Mouse (Mus musculus): ENCODE measurements at regions not wholly inside any gene's neighbourhood (a gene's known extent, or its start where the extent isn't known, plus 50 kb on each side); places are given as distances from the start of the nearest gene placed in this dataset.
"Not testable (repeated sequence)": the region's sequence is repeated elsewhere in the genome, so short reads cannot be mapped to it uniquely, and the experiment has no call there.

- Histone ChIP-seq H3K27me3 (ENCODE audit: control insufficient read depth, insufficient read depth, low read length) (no peaks in the 10 kb centered on the region), H3K4me3 (ENCODE audit: low read depth, low read length) (no peak overlapping the region), H3K4me2 (ENCODE audit: low read depth) (no peak overlapping the region), H3K4me1 (ENCODE audit: control insufficient read depth, insufficient read depth, low read length) (no peaks in the 10 kb centered on the region), H3K9me3 (ENCODE audit: control insufficient read depth, low read length) (no peaks in the 10 kb centered on the region), H3K9ac (ENCODE audit: low read length) (no peak overlapping the region), H3K27ac (ENCODE audit: low read depth, low read length) (no peak overlapping the region), H3K36me3 (ENCODE audit: control insufficient read depth, insufficient read depth, low read length) (no peaks in the 10 kb centered on the region)
- WGBS = 69% methylated on average over 7 of the region's 7 CpGs
- DNase-seq (ENCODE audit: low spot score) = no peak
- ATAC-seq (ENCODE audit: insufficient read depth, low FRiP score, low TSS enrichment) = no peak
Observed at GRCm38 (mm10) chr11:52460190-52460780, 64.1 kb downstream of the 9530068E07Rik start.

- WGBS = 90% methylated on average over 6 of the region's 6 CpGs
- H3K9ac ChIP-seq (ENCODE audit: low read length); ATAC-seq (ENCODE audit: insufficient read depth, low FRiP score, low TSS enrichment); H3K9me3 ChIP-seq (ENCODE audit: control insufficient read depth, low read length); H3K27ac ChIP-seq (ENCODE audit: low read depth, low read length); H3K4me1 ChIP-seq (ENCODE audit: control insufficient read depth, insufficient read depth, low read length); DNase-seq (ENCODE audit: low spot score); H3K4me3 ChIP-seq (ENCODE audit: low read depth, low read length); H3K36me3 ChIP-seq (ENCODE audit: control insufficient read depth, insufficient read depth, low read length); H3K4me2 ChIP-seq (ENCODE audit: low read depth); H3K27me3 ChIP-seq (ENCODE audit: control insufficient read depth, insufficient read depth, low read length): not testable (repeated sequence)
Observed at GRCm38 (mm10) chr11:52471128-52471527, 74.9 kb downstream of the 9530068E07Rik start.

- not testable (repeated sequence) for H3K27me3 ChIP-seq (ENCODE audit: control insufficient read depth, insufficient read depth, low read length); H3K27ac ChIP-seq (ENCODE audit: low read depth, low read length); H3K4me1 ChIP-seq (ENCODE audit: control insufficient read depth, insufficient read depth, low read length); H3K36me3 ChIP-seq (ENCODE audit: control insufficient read depth, insufficient read depth, low read length); H3K9me3 ChIP-seq (ENCODE audit: control insufficient read depth, low read length); DNase-seq (ENCODE audit: low spot score); H3K4me3 ChIP-seq (ENCODE audit: low read depth, low read length); ATAC-seq (ENCODE audit: insufficient read depth, low FRiP score, low TSS enrichment); H3K9ac ChIP-seq (ENCODE audit: low read length); H3K4me2 ChIP-seq (ENCODE audit: low read depth)
- 70% methylated on average over 10 of the region's 10 CpGs for WGBS
Observed at GRCm38 (mm10) chr11:52480111-52480510, 83.9 kb downstream of the 9530068E07Rik start.

DNA sequence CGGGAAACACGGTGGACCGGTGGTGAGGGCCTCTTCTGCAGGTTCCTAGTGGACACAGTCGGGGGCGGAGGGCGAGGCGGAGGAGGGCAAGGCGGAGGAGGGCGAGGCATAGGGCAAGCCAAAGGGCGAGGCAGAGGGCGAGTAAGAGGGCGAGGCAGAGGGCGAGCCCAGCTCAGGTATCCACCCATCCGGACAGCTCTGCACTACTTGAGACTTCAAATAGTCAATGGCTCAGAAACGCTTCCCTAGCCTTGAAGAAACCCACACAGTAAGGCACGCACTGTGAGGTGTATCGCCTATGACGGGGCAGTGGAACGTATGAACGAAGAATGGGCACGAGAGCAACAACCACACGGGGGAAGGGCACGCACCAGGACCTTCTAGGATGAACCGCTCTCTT lies 84.5 kb downstream of the 9530068E07Rik start:
- DNase-seq (ENCODE audit: low spot score); H3K27me3 ChIP-seq (ENCODE audit: control insufficient read depth, insufficient read depth, low read length); H3K9me3 ChIP-seq (ENCODE audit: control insufficient read depth, low read length); ATAC-seq (ENCODE audit: insufficient read depth, low FRiP score, low TSS enrichment); H3K4me1 ChIP-seq (ENCODE audit: control insufficient read depth, insufficient read depth, low read length); H3K9ac ChIP-seq (ENCODE audit: low read length); H3K36me3 ChIP-seq (ENCODE audit: control insufficient read depth, insufficient read depth, low read length); H3K4me2 ChIP-seq (ENCODE audit: low read depth); H3K4me3 ChIP-seq (ENCODE audit: low read depth, low read length); H3K27ac ChIP-seq (ENCODE audit: low read depth, low read length): not testable (repeated sequence)
- WGBS = 94% methylated on average over 24 of the region's 24 CpGs

DNA sequence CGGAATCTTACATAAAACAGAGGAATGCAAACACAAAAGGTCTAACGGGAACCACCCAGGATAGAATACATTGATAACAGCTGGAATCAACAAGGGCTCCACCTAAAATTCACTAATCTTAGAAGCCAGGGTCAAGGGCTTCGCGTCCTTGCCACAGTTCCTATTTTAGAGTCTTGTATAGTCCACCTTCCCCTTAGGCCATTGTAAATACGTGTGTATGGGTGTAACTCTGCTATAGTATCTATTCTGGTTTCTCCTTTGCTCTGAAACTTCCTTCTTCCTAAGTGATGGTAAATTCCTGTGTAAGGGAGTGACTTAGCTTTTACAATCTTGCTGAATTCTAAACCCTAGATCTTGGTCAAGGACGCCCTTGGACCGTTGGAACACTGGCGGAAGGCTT lies 87.3 kb downstream of the 9530068E07Rik start:
- H3K27me3 ChIP-seq (ENCODE audit: control insufficient read depth, insufficient read depth, low read length); H3K9ac ChIP-seq (ENCODE audit: low read length); DNase-seq (ENCODE audit: low spot score); ATAC-seq (ENCODE audit: insufficient read depth, low FRiP score, low TSS enrichment); H3K9me3 ChIP-seq (ENCODE audit: control insufficient read depth, low read length); H3K4me3 ChIP-seq (ENCODE audit: low read depth, low read length); H3K27ac ChIP-seq (ENCODE audit: low read depth, low read length); H3K4me1 ChIP-seq (ENCODE audit: control insufficient read depth, insufficient read depth, low read length); H3K4me2 ChIP-seq (ENCODE audit: low read depth); H3K36me3 ChIP-seq (ENCODE audit: control insufficient read depth, insufficient read depth, low read length): not testable (repeated sequence)
- 89% methylated on average over 5 of the region's 8 CpGs for WGBS

DNA sequence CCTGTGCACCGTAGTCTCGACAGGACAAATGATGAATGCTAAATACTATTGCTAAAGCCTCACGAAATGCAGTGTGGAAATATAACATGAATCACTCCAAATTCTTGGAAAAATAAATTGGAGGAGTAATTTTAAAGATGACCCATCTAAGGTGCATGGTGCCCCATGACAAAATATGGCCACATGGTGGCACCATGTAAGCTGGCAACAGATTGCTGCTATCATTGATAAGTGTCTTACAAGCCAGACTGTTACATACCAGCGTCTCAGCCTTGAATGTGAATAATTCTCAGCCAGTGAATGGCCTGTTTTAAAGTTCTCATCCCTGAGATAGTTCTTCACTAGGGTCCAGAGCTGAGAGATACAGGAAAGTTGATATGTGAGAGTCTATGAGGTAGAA lies 92.3 kb downstream of the 9530068E07Rik start:
- H3K9ac ChIP-seq (ENCODE audit: low read length); H3K27me3 ChIP-seq (ENCODE audit: control insufficient read depth, insufficient read depth, low read length); H3K4me3 ChIP-seq (ENCODE audit: low read depth, low read length); H3K4me2 ChIP-seq (ENCODE audit: low read depth); DNase-seq (ENCODE audit: low spot score); H3K4me1 ChIP-seq (ENCODE audit: control insufficient read depth, insufficient read depth, low read length); H3K9me3 ChIP-seq (ENCODE audit: control insufficient read depth, low read length); H3K36me3 ChIP-seq (ENCODE audit: control insufficient read depth, insufficient read depth, low read length); H3K27ac ChIP-seq (ENCODE audit: low read depth, low read length); ATAC-seq (ENCODE audit: insufficient read depth, low FRiP score, low TSS enrichment): not testable (repeated sequence)
- 82% methylated on average over 4 of the region's 4 CpGs for WGBS

- DNase-seq (ENCODE audit: low spot score) (no peak), ATAC-seq (ENCODE audit: insufficient read depth, low FRiP score, low TSS enrichment) (no peak)
- Histone ChIP-seq H3K9me3 (ENCODE audit: control insufficient read depth, low read length) (no peaks in the 10 kb centered on the region), H3K4me1 (ENCODE audit: control insufficient read depth, insufficient read depth, low read length) (no peaks in the 10 kb centered on the region), H3K27me3 (ENCODE audit: control insufficient read depth, insufficient read depth, low read length) (no peaks in the 10 kb centered on the region), H3K36me3 (ENCODE audit: control insufficient read depth, insufficient read depth, low read length) (no peaks in the 10 kb centered on the region), H3K4me2 (ENCODE audit: low read depth) (no peak overlapping the region), H3K4me3 (ENCODE audit: low read depth, low read length) (no peak overlapping the region), H3K9ac (ENCODE audit: low read length) (no peak overlapping the region), H3K27ac (ENCODE audit: low read depth, low read length) (no peak overlapping the region)
- WGBS = 79% methylated on average over 6 of the region's 6 CpGs
Observed at GRCm38 (mm10) chr11:52493336-52493735, 97.1 kb downstream of the 9530068E07Rik start.

GRCm38 (mm10) chr11:52496908-52497307 lies 100.7 kb downstream of the 9530068E07Rik start:
- H3K9me3 ChIP-seq (ENCODE audit: control insufficient read depth, low read length) = no peaks in the 10 kb centered on the region
- no peak overlapping the region for H3K9ac ChIP-seq (ENCODE audit: low read length)
- no peak for DNase-seq (ENCODE audit: low spot score)
- no peaks in the 10 kb centered on the region for H3K4me1 ChIP-seq (ENCODE audit: control insufficient read depth, insufficient read depth, low read length)
- H3K4me2 ChIP-seq (ENCODE audit: low read depth) = no peak overlapping the region
- ATAC-seq (ENCODE audit: insufficient read depth, low FRiP score, low TSS enrichment) = no peak
- no peak overlapping the region for H3K4me3 ChIP-seq (ENCODE audit: low read depth, low read length)
- no peaks in the 10 kb centered on the region for H3K36me3 ChIP-seq (ENCODE audit: control insufficient read depth, insufficient read depth, low read length)
- no peak overlapping the region for H3K27ac ChIP-seq (ENCODE audit: low read depth, low read length)
- H3K27me3 ChIP-seq (ENCODE audit: control insufficient read depth, insufficient read depth, low read length) = no peaks in the 10 kb centered on the region
- WGBS = 92% methylated on average over 3 of the region's 3 CpGs

DNA sequence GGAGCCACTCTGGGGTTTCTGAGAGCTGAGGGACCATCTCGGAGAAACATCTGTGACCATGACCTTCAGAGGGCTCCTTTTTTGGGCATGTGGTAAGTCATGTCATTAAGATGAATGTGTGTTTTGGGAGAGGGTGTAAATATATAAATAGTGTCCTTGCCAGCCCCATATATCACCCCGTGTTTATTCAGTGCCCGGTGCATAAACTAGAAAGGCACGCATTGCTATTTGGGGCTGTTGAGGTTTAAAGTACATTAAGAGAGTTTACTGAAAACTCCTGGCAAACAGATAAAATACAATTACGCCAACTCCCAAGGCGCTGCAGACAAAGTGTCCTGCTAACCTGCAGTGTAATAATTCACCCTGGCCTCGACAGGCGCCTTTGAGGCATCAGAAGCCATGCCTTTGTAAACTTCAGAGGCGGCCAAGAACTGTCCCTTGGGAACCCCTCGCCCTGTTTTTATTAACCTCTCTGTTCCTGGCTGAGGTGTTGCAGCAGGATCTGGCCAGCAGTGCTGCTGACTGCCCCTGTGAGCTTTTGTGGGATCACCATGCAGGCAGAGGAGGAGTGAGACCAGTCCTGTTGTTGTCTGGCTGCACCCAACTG lies 106.6 kb downstream of the 9530068E07Rik start:
- Histone ChIP-seq H3K27me3 (ENCODE audit: control insufficient read depth, insufficient read depth, low read length) (no peaks in the 10 kb centered on the region), H3K4me1 (ENCODE audit: control insufficient read depth, insufficient read depth, low read length) (no peaks in the 10 kb centered on the region), H3K9me3 (ENCODE audit: control insufficient read depth, low read length) (no peaks in the 10 kb centered on the region), H3K4me3 (ENCODE audit: low read depth, low read length) (no peak overlapping the region), H3K27ac (ENCODE audit: low read depth, low read length) (no peak overlapping the region), H3K4me2 (ENCODE audit: low read depth) (no peak overlapping the region), H3K9ac (ENCODE audit: low read length) (no peak overlapping the region), H3K36me3 (ENCODE audit: control insufficient read depth, insufficient read depth, low read length) (no peaks in the 10 kb centered on the region)
- ATAC-seq (ENCODE audit: insufficient read depth, low FRiP score, low TSS enrichment) (no peak), DNase-seq (ENCODE audit: low spot score) (peak; percentile 38)
- WGBS = 21% methylated on average over 10 of the region's 10 CpGs
